Mouse (Mus musculus) large intestine, adult 2 months (tissue): ENCODE results near the gene Tex26. TPM values are rescaled to one million over a fixed set of nuclear protein-coding genes. Genes with fewer than 3 reads are reported as not detected.

ENCODE experiments used
- DNase-seq: peaks from one replicate; pipeline ENCODE4 v3.0.0-alpha.2; 2012; ENCODE audit warnings: low read depth, low spot score
- WGBS: fragments of 180-500 bp; shearing (Covaris S2); methylation state at CpG from one replicate; pipeline ENCODE4 v1.1.7; 2018; 5-methylcytosine and 5-hydroxymethylcytosine counted together
- polyA plus RNA-seq: library from polyadenylated mRNA; depleted of rRNA; stranded (reverse); fragments of >200 nt; gene quantifications from 2 replicates; pipeline ENCODE4 v1.2.3, GENCODE M21; 2012

The Tex26 gene
- polyA plus RNA-seq, 1 experiment = not detected

DNA sequence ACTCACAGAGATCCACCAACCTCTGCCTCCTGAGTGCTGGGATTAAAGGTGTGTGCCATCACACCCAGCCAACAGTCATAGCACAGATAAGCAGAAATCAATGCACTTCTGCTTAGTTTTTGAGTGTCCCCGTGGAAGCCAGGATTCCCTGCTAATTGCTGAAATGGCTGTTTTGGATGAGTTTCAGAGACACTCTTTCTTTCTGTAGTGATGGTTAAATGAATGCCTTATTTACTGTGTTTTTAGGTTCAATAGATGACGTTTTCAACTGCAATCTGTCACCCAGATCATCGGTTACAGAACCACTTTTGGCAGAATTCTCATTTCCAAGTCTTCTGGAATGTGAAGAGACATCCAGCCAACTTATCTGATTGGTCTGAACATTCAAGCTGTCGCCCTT, 9.9 kb upstream of the Tex26 start:
- 78% methylated on average over 4 of the region's 4 CpGs for WGBS
- DNase-seq = no peak

DNA sequence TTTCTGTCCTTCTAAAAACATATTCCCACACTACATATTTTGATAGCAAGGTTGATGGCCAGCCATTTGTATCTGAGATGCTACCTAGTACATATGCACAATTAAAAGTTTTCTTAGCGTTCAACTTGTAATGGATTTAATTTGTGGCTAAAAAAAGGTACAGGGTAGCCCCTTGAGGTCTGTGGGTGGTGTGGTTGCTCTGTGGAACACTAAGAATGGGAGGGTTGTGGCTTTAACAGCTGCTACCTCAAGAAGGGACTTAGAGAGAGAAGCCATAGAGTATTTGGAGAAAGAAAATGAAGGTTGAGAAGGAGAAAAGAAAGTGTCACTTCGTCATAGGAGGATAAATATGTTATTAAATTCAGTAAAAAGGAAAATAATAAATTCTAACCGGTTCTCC, 8.5 kb upstream of the Tex26 start:
- WGBS = 88% methylated on average over 3 of the region's 3 CpGs

DNA sequence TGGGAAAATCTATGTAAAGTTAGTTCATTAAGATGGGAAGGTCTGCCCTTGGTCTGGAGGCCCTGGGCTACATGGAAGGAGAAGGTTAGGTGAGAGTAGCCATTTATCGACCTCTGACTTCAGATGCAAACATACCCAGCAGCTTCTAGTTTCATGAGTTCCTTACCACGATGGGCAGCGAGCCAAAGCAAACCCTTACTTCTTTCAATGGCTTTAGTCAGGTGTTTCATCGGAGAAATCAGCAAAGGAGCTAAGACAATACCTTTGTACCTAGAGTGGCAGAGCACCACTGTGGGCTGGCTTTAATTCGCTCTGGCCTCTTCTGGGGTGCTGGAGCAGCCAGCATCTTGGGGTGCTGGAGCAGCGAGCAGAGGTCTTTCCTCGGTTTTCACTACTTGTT, 5.8 kb upstream of the Tex26 start:
- DNase-seq = peak; percentile 67
- 19% methylated on average over 7 of the region's 7 CpGs for WGBS

More for the DNA sequence above, 8.5 kb upstream of the Tex26 start:
- DNase-seq = no peak

- 12% methylated on average over 9 of the region's 9 CpGs for WGBS
- no peak for DNase-seq
Observed at GRCm38 (mm10) chr5:149434141-149434690, 5.2 kb upstream of the Tex26 start.

DNA sequence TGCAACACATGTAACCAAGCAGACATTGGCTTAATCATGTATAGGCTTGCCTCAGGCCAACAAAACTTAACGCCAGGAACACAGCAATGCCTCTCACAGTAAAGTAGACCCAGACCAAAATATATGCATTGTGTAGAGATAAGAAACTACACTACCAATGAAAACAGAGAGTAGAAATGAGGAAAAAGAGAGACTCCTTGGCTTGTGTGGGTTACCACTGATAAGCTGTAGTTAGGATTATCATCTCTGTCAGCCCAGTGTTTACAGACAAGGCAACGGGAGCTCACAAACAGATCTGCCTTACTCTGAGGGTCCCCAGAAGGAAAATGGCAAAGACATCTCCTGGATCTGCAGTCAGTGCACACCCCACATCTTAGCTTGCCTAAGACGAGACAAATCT, 2.9 kb upstream of the Tex26 start:
- WGBS = 84% methylated on average over 3 of the region's 3 CpGs
- no peak for DNase-seq

DNA sequence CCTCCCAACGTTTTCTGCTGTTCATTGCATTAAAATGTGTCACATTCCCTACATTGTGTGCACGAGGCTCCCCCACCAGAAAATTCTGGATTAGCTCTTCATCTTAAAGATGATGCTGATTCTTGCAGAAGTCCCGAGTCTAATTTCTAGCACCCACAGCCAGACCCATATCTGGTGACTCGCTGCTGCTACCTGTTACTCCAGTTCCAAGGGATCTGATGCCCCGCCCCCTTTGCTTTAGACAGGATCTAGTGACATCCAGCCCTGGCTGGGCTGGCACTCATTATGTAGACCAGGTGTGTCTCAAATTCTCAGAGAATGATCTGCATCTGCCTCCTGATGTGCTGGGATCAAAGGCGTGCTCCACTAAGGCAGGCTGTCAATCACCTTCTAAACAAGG, 2.3 kb upstream of the Tex26 start:
- 59% methylated on average over 6 of the region's 6 CpGs for WGBS
- DNase-seq = no peak

- WGBS = 3% methylated on average over 18 of the region's 18 CpGs
Observed at GRCm38 (mm10) chr5:149440180-149440573, 717 bp downstream of the Tex26 start.

DNA sequence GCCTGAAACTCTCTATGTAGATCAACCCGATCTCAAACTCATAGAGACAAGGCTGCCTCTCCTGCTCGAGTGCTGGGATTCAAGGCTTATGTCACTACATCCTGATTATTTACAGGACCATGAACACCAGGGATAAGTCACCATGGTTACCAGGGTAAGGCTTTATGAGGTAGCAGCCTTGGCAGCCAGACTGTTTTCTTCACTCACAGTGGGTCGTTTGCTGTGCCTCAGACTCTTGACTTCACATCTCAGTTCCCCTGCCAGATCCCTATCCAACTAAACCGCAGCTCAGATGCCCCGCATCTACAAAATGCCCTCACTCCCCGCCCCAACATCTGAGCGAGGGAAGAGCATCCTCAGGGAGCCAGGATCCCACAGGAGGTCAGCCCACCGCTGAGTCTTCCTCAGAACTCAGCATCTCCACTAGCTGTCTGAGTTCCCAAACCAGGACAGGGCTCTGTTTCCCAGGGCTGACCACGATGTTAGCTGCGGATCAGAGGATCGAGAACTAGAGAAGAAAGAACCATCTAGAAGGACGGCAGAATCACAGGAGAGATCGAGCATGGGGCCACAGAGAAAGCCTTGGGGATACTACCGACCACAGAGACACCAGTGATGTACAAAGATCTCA, 2.3 kb downstream of the Tex26 start:
- DNase-seq = no peak
- WGBS = 63% methylated on average over 14 of the region's 14 CpGs

More at GRCm38 (mm10) chr5:149440180-149440573, 717 bp downstream of the Tex26 start:
- no peak for DNase-seq

DNA sequence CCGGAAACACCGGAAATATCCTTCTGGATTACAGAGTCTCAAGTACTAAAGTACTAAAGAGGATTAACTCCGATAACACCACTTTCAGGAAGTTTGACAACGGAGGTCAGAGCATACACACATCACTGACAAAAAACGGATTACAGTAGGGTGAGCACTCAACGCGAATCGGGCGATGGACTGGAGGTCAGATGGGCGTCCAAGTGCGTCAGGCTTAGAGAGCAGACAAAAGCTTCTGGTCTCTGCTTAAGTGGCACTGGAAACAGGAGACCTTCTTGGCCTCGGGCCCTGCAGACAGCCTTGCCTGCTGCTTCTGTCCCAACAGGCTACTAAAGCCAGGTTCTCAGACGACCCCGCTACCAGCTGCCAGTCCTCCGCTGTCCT, 2.8 kb downstream of the Tex26 start:
- DNase-seq = no peak
- WGBS = 73% methylated on average over 15 of the region's 15 CpGs

GRCm38 (mm10) chr5:149444451-149444850, 5.0 kb downstream of the Tex26 start:
- DNase-seq = no peak
- WGBS = 63% methylated on average over 4 of the region's 4 CpGs

GRCm38 (mm10) chr5:149446495-149446894, 7.0 kb downstream of the Tex26 start:
- DNase-seq = no peak
- WGBS = 72% methylated on average over 7 of the region's 7 CpGs

DNA sequence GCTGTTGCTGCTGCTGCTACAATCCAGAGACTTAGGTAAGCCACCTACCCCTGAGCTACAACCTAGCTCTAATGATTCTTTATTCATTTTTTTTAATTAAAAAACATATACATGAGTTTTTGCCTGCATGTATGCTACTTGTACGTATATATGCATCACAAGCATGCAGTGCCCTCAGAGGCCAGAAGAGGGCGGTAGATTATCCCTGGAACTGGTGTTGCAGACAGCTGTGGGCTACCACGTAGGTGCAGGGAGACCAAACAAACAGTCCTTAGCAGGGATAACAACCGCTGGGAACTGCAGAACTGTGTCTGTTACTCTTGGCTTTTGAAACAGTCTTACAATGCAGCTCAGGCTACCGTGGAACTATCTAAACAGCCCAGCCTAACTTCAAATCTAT, 8.3 kb downstream of the Tex26 start:
- 79% methylated on average over 5 of the region's 5 CpGs for whole genome bisulfite sequencing
- DNase-seq = no peak

GRCm38 (mm10) chr5:149449406-149449805, 9.9 kb downstream of the Tex26 start:
- 83% methylated on average over 7 of the region's 7 CpGs for WGBS
- no peak for DNase-seq

DNA sequence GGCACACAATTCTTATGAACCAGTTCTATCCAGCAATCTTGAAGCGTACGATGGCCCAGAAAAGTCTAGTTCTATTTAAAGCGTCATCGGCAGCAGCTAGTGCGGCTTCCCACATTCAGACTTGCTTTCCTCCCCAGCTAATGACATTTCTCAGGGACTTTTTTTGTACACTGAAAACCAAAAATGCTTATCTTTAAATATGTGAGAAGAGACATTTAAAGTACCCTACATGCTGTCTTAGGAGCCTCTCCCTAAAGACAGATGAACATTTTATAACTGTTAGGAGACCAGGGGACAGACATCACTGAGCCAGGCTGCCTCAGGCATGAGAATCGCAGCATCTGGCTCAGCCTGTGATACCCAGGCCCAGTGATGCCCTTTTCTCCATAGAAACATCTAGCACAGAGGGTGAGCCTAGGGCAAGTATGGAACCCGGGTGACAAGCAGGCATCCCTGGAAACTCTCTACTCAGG, 11.8 kb downstream of the Tex26 start:
- WGBS = 78% methylated on average over 7 of the region's 7 CpGs
- DNase-seq = no peak

DNA sequence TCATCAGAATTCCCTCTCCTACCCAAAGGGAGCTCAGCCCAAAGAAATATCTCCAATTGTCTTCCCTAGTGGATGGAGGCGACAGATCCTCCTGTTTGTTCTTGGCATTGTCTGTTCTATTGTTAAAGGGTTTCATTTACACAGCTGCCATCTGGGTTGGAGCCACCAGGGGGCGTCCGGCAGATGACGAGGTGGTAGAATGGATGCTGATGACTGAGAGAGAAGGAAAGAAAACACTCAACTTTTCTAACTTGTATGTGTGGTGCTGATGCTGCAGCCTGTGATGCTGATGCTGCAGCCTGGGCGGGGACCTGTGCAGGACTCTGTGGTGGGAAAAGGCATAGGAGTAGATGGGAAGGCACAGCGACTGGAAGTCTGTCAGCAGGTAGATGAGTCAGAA, 14.8 kb downstream of the Tex26 start:
- 25% methylated on average over 6 of the region's 6 CpGs for WGBS

GRCm38 (mm10) chr5:149456544-149456943, 17.1 kb downstream of the Tex26 start:
- DNase-seq = no peak
- 64% methylated on average over 7 of the region's 7 CpGs for WGBS

More for the DNA sequence above, 14.8 kb downstream of the Tex26 start:
- no peak for DNase-seq

DNA sequence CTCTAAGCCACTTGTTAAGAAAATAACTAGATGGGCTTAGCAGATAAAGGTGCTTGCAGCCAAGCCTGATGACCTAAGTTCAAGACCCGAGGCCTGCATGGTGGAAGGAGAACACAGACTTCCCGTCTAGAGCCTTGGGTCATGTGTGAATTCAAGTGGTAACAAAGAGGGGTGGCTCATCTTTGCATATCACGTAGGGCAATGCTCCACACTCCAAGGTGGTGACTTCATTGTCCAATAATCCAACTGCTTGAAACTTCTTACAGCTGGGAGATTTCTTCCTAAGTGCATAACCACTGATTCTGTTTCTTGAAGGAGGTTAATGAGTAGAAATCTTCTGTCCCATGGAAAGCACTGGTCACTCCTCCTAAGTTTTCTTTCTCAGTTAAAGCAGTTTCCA, 22.6 kb downstream of the Tex26 start:
- 68% methylated on average over 3 of the region's 3 CpGs for WGBS
- DNase-seq = no peak

GRCm38 (mm10) chr5:149465305-149465704, 25.8 kb downstream of the Tex26 start:
- 54% methylated on average over 5 of the region's 5 CpGs for WGBS
- no peak for DNase-seq

GRCm38 (mm10) chr5:149474142-149474541, 34.7 kb downstream of the Tex26 start:
- DNase-seq = no peak
- 96% methylated on average over 9 of the region's 9 CpGs for WGBS

DNA sequence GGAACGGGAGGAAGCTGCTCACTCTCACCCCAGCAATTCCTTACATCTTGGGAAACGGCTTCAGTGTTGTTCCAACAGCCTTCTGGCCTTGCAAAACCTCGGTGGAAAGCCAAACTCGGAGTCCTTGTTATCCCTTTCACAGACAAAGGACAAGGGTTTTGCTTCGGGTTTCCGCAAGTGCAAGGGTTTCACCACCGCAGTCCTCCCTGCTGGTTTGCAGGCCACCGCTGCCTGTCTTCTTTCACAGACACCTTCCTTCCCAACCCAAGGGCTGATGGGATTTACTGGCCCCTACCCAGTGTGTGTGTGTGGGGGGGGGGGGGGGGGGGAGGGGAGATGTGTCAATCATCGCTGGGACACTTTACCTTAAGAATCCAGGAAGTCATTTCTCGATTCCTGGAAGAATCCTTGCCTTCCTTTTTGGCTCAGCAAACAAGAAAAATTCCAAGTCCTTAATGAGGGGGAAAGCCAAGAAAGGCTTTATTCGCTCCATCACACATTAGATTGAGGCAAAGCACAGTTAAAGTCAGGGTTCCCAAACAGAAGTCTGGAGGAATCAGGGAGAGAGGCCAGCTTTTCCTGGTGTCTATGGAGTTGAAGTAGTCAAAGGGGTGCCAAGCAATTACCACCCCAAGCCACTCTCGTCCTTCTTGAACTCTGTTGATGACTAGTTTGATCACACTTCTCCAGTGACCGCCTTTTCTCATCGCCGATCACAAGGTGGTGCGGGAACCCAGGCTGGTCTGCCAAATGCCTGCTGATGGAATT, 35.4 kb downstream of the Tex26 start:
- WGBS = 87% methylated on average over 16 of the region's 16 CpGs

GRCm38 (mm10) chr5:149481920-149482319, 42.5 kb downstream of the Tex26 start:
- WGBS = 84% methylated on average over 7 of the region's 7 CpGs
- no peak for DNase-seq

More for the DNA sequence above, 35.4 kb downstream of the Tex26 start:
- DNase-seq = no peak
